Mouse (Mus musculus) midbrain, embryonic 11.5 days (tissue): Measurements from ENCODE around the gene Atg9b. TPM values are rescaled to one million over a fixed set of nuclear protein-coding genes. Genes with fewer than 3 reads are reported as not detected.

Experiments
- ATAC-seq: fragments of 200-750 bp; cut with Nextera tagmentation; 2 replicates; pipeline ENCODE4 v1.8.0; 2017; ENCODE audit warnings: moderate TSS enrichment, moderate library complexity; ENCODE audit not compliant: low FRiP score
- DNase-seq: peaks from one replicate; pipeline ENCODE4 v3.0.0; 2015; ENCODE audit warnings: low spot score; ENCODE audit errors: missing footprints
- H3K27ac ChIP-seq: fragments of 300-500 bp; sonication (generic); 2 replicates; pipeline ENCODE4 v1.5.1; 2014; ENCODE audit warnings: low read depth, low read length
- H3K27me3 ChIP-seq: fragments of 300-500 bp; sonication (generic); 2 replicates; pipeline ENCODE4 v1.6.1; 2014; ENCODE audit warnings: mild to moderate bottlenecking, low read length, moderate library complexity, mixed read lengths; ENCODE audit not compliant: control insufficient read depth, insufficient read depth
- H3K36me3 ChIP-seq: fragments of 300-500 bp; sonication (generic); 2 replicates; pipeline ENCODE4 v1.6.1; 2014; ENCODE audit warnings: mild to moderate bottlenecking, low read length, moderate library complexity, mixed read lengths; ENCODE audit not compliant: control insufficient read depth, insufficient read depth
- H3K4me1 ChIP-seq: fragments of 300-500 bp; sonication (generic); 2 replicates; pipeline ENCODE4 v1.6.1; 2014; ENCODE audit warnings: low read length; ENCODE audit not compliant: control insufficient read depth, insufficient read depth
- H3K4me2 ChIP-seq: fragments of 300-500 bp; sonication (generic); 2 replicates; pipeline ENCODE4 v1.6.1; 2014; ENCODE audit warnings: mild to moderate bottlenecking, moderate library complexity
- H3K4me3 ChIP-seq: fragments of 300-500 bp; sonication (generic); 2 replicates; pipeline ENCODE4 v1.5.1; 2014; ENCODE audit warnings: low read depth, low read length
- H3K9ac ChIP-seq: fragments of 300-500 bp; sonication (generic); 2 replicates; pipeline ENCODE4 v1.6.1; 2014; ENCODE audit warnings: low read length
- H3K9me3 ChIP-seq: fragments of 300-500 bp; sonication (generic); 2 replicates; pipeline ENCODE4 v1.6.1; 2016; ENCODE audit warnings: low read length; ENCODE audit not compliant: control insufficient read depth
- WGBS: fragments of 180-500 bp; shearing (Covaris S2); extraction: QIAGEN DNeasy Blood & Tissue Kit; methylation state at CpG from one replicate; pipeline ENCODE4 v1.1.7; 2014; 5-methylcytosine and 5-hydroxymethylcytosine counted together
- polyA plus RNA-seq: library from polyadenylated mRNA; unstranded; fragments of >200 nt; fragmentation: Nextera tagmentation; extraction: Ambion mirVana; gene quantifications from 2 replicates; pipeline ENCODE4 v1.2.1, GENCODE M21; 2014

Gene Atg9b
- polyA plus RNA-seq, result 0.40 and 0.66 TPM in 2 replicates

GRCm38 (mm10) chr5:24391864-24392263 is at the start of gene Atg9b:
TSS of gene Atg9b (minus strand) at chr5:24392143.
- no peak for ATAC-seq
- Histone ChIP-seq H3K4me1 (peaks cover 19% of the 10 kb centered on the region), H3K9ac (no peak within 1 kb of the TSS), H3K27ac (no peak within 1 kb of the TSS), H3K9me3 (no peaks in the 10 kb centered on the region), H3K4me3 (no peak within 1 kb of the TSS), H3K4me2 (no peak within 1 kb of the TSS), H3K27me3 (peaks cover 23% of the 10 kb centered on the region), H3K36me3 (no peaks in the 10 kb centered on the region)
- no peak for DNase-seq
- WGBS, result 84% methylated on average over 7 of the region's 7 CpGs

GRCm38 (mm10) chr5:24441187-24441586 is 49.2 kb upstream of the Atg9b start:
- DNase-seq (no peak), ATAC-seq (no peak)
- no peak overlapping the region for H3K27ac ChIP-seq
- peaks cover 12% of the 10 kb centered on the region for H3K4me1 ChIP-seq
- no peaks in the 10 kb centered on the region for H3K27me3 ChIP-seq
- H3K36me3 ChIP-seq, result peaks cover 9% of the 10 kb centered on the region; the same call in 1 of the 2 replicates
- H3K9me3 ChIP-seq, result no peaks in the 10 kb centered on the region
- no peak overlapping the region for H3K4me2 ChIP-seq
- no peak overlapping the region for H3K9ac ChIP-seq
- H3K4me3 ChIP-seq, result no peak overlapping the region
- WGBS, result 92% methylated on average over 8 of the region's 8 CpGs

- ATAC-seq (no peak), DNase-seq (no peak)
- WGBS, result 90% methylated on average over 8 of the region's 8 CpGs
- no peaks in the 10 kb centered on the region for H3K4me1 ChIP-seq
- H3K27me3 ChIP-seq, result no peaks in the 10 kb centered on the region
- no peaks in the 10 kb centered on the region for H3K9me3 ChIP-seq
- H3K27ac ChIP-seq, result no peak overlapping the region
- no peak overlapping the region for H3K9ac ChIP-seq
- H3K4me2 ChIP-seq, result no peak overlapping the region
- no peak overlapping the region for H3K4me3 ChIP-seq
- H3K36me3 ChIP-seq, result peaks cover 24% of the 10 kb centered on the region
Measured at GRCm38 (mm10) chr5:24433993-24434392, 42.0 kb upstream of the Atg9b start.

- Histone ChIP-seq H3K4me3 (no peak overlapping the region), H3K27ac (no peak overlapping the region), H3K4me1 (peaks cover 44% of the 10 kb centered on the region), H3K27me3 (no peaks in the 10 kb centered on the region), H3K36me3 (peaks cover 14% of the 10 kb centered on the region), H3K9ac (no peak overlapping the region), H3K9me3 (no peaks in the 10 kb centered on the region), H3K4me2 (peak overlapping the region; percentile 23; the same call in 1 of the 2 replicates)
- no peak for ATAC-seq
- DNase-seq, result no peak
- WGBS, result 13% methylated on average over 9 of the region's 9 CpGs
Measured at GRCm38 (mm10) chr5:24428596-24428995, 36.7 kb upstream of the Atg9b start.

- Histone ChIP-seq H3K36me3 (peaks cover 13% of the 10 kb centered on the region), H3K27ac (no peak overlapping the region), H3K9ac (no peak overlapping the region), H3K4me2 (peak overlapping the region; percentile 23), H3K4me3 (no peak overlapping the region), H3K27me3 (no peaks in the 10 kb centered on the region), H3K4me1 (peaks cover 44% of the 10 kb centered on the region), H3K9me3 (no peaks in the 10 kb centered on the region)
- no peak for ATAC-seq
- 5% methylated on average over 15 of the region's 15 CpGs for WGBS
- peak; percentile 87 for DNase-seq
Measured at GRCm38 (mm10) chr5:24427981-24428402, 36.0 kb upstream of the Atg9b start.

GRCm38 (mm10) chr5:24427285-24427633 is 35.3 kb upstream of the Atg9b start:
- Histone ChIP-seq H3K27ac (no peak overlapping the region), H3K36me3 (peaks cover 7% of the 10 kb centered on the region), H3K27me3 (no peaks in the 10 kb centered on the region), H3K9me3 (no peaks in the 10 kb centered on the region), H3K4me3 (no peak overlapping the region), H3K9ac (0 out of 2 replicates have a peak overlapping the region, but pooled peaks have one; percentile 2), H3K4me1 (peaks cover 49% of the 10 kb centered on the region), H3K4me2 (peak overlapping the region; percentile 23; the same call in 1 of the 2 replicates)
- WGBS, result 15% methylated on average over 12 of the region's 12 CpGs
- no peak for DNase-seq
- ATAC-seq, result no peak

- ATAC-seq (no peak), DNase-seq (no peak)
- Histone ChIP-seq H3K4me1 (peaks cover 49% of the 10 kb centered on the region), H3K4me2 (peak overlapping the region; percentile 79), H3K4me3 (peak overlapping the region; percentile 59), H3K27me3 (no peaks in the 10 kb centered on the region), H3K9me3 (no peaks in the 10 kb centered on the region), H3K27ac (no peak overlapping the region), H3K9ac (0 out of 2 replicates have a peak overlapping the region, but pooled peaks have one; percentile 2), H3K36me3 (peaks cover 3% of the 10 kb centered on the region; the same call in 1 of the 2 replicates)
- WGBS, result 7% methylated on average over 9 of the region's 9 CpGs
Measured at GRCm38 (mm10) chr5:24426556-24427284, 34.8 kb upstream of the Atg9b start.

- WGBS, result 0% methylated on average over 10 of the region's 10 CpGs
- Histone ChIP-seq H3K4me1 (peaks cover 49% of the 10 kb centered on the region), H3K9ac (peak overlapping the region; percentile 70), H3K4me3 (peak overlapping the region; percentile 59), H3K4me2 (peak overlapping the region; percentile 79), H3K36me3 (no peaks in the 10 kb centered on the region; the same call in 1 of the 2 replicates), H3K27ac (peak overlapping the region; percentile 41; the same call in 1 of the 2 replicates), H3K9me3 (no peaks in the 10 kb centered on the region), H3K27me3 (no peaks in the 10 kb centered on the region)
- ATAC-seq, result peak; percentile 10; the same call in 1 of the 2 replicates
- DNase-seq, result peak; percentile 90
Measured at GRCm38 (mm10) chr5:24426037-24426432, 34.1 kb upstream of the Atg9b start.

GRCm38 (mm10) chr5:24425421-24426036 is 33.6 kb upstream of the Atg9b start:
- under 1% methylated on average over 26 of the region's 30 CpGs for WGBS
- Histone ChIP-seq H3K4me3 (peak overlapping the region; percentile 59), H3K9ac (peak overlapping the region; percentile 70), H3K36me3 (no peaks in the 10 kb centered on the region; the same call in 1 of the 2 replicates), H3K27me3 (no peaks in the 10 kb centered on the region), H3K4me2 (peak overlapping the region; percentile 79), H3K9me3 (no peaks in the 10 kb centered on the region), H3K4me1 (peaks cover 49% of the 10 kb centered on the region), H3K27ac (peak overlapping the region; percentile 41; the same call in 1 of the 2 replicates)
- ATAC-seq, result peak; percentile 8; the same call in 1 of the 2 replicates
- DNase-seq, result peak; percentile 97
